Mouse (Mus musculus) cerebellum, adult 9-11 months (tissue): ENCODE measurements around the gene Nisch.
A peak's percentile ranks its signal among the peaks of the same experiment; 100 is the strongest.

ENCODE experiments used
- DNase-seq: peaks from one replicate; pipeline ENCODE4 v3.0.0; 2022

Nisch gene

DNA sequence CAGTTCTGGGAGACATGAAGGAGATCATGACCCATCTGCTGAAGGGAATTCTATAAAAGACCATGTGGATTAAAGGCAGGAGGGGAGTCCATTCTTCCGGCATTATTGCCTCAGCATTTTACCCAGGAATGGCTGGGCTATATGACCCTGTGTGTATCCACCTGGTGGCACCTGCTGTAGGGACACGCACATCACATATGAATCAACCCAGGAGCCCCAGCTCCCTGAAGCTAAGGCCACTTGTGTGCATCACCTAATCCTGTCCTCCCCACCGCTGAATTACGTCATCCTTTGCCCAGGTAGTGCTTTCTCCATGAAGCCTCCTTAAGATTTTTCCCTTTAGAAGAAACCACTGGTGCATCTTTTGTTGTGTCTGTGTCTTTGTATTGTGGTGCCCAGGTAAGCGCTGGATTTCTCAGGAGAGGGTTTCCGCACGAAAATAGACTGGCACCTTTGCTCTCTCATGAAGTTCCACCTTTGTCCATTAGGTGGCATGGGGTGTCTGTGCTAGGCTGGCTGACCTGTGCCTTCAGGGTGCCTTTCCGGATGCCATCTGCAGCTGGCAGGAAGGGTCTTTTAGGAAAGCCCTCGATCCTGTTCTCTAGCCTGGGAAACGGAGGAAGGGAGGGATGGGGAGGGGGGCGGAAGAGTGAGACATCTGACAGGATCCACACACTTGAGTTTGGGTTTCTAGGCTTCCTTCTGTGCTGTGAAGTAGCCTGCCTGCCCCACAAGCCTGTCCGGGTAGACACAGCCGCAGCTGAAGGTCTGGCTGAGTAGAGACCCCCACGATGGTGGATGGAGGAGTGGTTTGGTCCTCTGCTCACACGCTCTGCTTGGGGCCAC, 1.4 kb downstream of the Nisch start:
- DNase-seq, result peak; percentile 79

GRCm38 (mm10) chr14:31214684-31215083, 2.1 kb downstream of the Nisch start:
- DNase-seq, result no peak

DNA sequence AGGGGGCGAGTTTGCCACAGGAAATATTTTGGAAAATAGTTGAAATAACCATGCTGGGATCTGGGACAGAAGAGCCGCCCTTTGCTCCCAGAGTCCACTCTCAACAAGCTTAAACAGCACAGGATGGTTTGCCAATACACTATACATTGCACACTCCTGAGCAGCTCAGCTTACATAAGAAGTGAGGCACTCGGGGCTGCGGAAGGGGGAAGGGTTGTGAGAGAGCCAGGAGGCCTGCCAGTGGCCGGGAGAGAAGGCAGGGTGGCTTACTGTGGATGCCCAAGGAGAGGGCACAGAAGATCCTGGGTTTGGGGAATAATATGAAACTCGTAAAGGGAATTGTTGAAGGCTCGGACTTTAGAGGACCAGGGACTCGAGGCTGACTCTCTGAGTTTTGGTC, 2.9 kb downstream of the Nisch start:
- DNase-seq, result no peak

GRCm38 (mm10) chr14:31212499-31212898, 4.2 kb downstream of the Nisch start:
- DNase-seq, result no peak

GRCm38 (mm10) chr14:31211854-31212253, 4.9 kb downstream of the Nisch start:
- no peak for DNase-seq

- DNase-seq, result peak; percentile 40
Observed at GRCm38 (mm10) chr14:31209133-31209557, 7.6 kb downstream of the Nisch start.

DNA sequence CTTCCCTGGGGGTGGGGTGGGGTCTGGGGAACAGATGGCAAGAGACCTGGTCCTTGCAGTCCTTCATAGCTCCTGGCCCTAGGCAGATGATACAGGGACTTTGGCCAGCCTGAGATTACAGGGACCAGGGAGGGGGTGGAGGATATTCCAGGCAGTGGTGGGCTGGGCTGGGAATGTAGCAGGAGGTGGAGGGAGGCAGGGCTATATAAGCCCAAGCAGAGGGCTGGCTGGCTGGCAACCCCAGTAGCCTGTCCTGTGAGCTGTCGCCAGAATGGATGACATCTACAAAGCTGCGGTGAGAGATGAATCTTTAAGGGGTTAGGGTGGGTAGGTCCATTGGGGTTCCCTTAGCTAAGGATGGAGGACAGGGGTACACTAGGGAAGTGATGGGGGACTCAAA, 8.7 kb downstream of the Nisch start, which contains the start of gene Tnnc1:
TSS of gene Tnnc1 (plus strand) at position 229 of the 400 bp plus-strand sequence.
- DNase-seq, result peak; percentile 55

DNA sequence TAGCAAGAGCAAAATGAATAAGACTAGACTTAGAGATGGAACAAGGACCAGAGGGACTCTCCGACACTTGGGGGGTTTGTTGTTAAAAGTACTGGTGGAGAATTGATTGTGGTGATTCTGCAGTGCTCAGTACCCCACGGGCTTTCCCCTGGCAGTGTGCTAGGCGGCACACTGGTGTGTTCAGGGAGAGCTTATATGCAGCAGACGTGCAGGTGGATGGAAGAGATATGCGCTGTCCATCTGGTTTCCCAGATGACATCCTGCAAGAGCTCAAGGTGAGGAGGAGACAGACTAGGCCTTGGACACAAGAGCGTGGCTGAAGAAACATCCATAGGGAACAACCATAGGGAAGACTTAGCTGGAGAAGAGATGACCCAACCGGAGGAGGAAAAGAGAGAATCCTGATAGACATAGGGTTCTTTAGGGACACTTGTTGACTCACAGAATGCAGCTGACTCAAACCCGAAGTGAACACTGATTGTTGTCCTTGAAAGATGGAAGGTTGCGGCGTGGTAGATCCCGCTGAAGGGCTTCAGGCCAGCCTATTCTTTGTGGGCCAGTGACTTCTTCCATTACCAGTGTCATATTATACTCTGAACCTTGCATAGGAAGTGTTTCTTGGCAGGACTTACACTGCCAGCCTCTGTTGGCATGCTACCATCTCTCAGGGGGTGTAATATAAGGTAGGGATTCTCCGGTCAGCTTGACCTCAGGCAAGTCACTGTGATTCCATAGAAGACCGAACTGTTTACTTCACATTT, 9.5 kb downstream of the Nisch start:
- DNase-seq, result peak; percentile 66

GRCm38 (mm10) chr14:31206472-31206981, 10.2 kb downstream of the Nisch start:
- DNase-seq, result peak; percentile 96

DNA sequence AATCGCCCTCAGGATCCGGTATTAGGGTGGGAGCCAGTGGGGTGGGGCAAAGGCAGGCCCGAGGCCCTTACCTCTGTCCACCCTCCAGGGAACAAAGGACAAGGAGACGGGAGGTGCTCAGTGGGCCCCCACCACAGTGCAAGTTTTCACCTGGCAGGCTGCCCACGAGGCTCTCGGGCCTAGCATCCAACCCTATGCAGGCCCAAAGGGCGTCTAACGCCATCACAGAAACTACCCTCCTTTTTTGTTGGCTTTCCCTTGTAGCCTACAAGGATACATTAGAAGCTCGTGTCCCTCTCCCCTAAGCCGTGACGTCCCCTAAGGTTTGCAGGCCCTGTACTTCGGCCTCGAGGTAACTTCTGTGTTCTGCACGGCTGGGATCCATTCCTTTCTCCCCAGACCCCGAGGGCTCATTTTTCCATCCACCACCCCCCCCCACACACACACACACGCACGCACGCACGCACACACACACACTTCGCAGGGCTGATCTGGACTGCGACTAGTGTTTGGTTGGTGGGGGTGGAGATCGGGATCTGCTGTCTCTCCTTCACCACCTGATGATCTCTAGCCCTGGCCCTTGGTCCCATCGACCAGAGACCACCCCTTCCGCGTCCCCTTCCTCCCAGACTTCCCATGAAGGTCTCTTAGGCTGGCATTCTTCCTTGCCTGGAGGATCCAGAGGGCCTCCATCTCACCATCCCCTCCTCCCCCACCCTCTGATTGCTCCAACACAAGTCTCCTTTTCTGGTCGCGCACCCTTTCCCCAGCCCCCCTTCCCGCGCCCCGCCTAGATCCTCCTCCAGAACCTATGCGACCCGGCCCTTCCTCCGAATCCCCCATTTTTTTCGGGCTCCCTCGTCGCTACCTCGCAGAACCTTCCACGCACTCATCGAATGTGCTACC, 10.9 kb downstream of the Nisch start:
- DNase-seq, result peak; percentile 79

GRCm38 (mm10) chr14:31205244-31205561, 11.5 kb downstream of the Nisch start:
- DNase-seq, result no peak

- no peak for DNase-seq
Observed at GRCm38 (mm10) chr14:31204844-31205243, 11.9 kb downstream of the Nisch start.

- no peak for DNase-seq
Observed at GRCm38 (mm10) chr14:31200038-31200437, 16.7 kb downstream of the Nisch start.

DNA sequence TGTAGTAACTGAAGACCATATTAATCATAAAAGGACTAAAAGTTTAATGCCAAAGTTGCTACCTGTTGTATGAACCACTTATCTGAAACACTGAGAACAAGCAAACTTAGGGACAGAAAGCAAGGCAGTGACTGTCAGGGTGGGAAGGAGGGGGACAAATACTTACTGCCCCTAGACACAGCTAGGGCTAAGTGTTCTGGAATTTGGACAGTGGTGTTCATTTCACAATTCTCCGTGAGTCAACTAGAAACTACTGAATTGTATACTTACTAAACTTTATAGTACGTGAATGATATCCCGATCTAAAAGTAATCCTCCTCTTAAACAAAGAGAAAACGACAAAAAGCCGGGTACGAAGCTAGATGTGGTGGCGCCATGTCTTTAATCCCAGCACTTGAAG, 17.1 kb downstream of the Nisch start:
- no peak for DNase-seq

GRCm38 (mm10) chr14:31197547-31198516, 18.9 kb downstream of the Nisch start:
- DNase-seq, result peak; percentile 36

DNA sequence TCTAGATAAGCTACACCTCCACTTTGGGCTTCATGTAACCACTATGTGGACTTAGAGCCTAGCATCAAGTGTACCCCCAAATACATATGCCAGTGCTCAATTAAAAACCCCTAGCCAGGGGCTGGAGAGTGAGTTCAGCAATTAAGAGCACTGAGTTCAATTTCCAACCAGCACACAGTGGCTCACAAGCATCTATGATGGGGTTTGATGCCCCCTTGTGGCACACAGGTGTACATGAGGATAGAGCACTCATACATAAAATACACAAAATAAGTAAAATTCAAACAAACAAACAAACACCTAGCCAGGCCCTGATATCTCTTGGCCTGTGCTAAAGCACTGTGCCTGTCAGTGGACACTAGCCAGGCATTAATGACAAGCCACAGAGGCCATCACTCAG, 20.8 kb downstream of the Nisch start:
- DNase-seq, result no peak

GRCm38 (mm10) chr14:31195521-31195920, 21.2 kb downstream of the Nisch start:
- no peak for DNase-seq

DNA sequence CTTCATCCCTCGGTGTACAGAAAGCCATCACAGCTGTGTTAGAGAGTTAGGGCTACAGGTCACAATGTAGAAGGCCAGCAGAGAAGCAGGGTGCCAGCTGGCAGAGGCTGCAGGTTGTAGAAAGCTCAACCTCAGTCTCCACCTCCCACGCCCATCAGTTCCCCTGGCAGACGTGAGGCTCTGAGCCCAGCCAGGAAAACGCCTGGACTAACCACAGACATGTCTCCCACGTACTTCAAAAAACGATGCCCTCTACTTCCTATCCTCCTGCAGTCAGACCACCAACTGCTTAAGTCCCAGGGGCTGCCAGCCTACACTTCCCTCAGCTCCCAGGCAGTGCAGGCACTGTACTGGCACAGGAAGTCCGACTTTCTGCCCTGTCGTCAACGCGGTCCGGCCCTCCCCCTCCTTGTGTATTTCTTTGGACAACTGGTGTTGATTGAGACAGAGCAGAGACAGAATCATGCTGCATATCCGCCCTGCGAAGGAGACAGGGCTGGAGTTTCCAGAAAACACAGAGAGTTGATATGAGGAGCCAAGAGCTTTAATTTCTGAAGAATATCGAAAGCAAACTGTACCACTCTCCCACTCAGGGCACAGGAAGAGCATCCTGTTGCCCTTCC, 21.7 kb downstream of the Nisch start:
- DNase-seq, result peak; percentile 78

GRCm38 (mm10) chr14:31194441-31194840, 22.3 kb downstream of the Nisch start:
- no peak for DNase-seq

DNA sequence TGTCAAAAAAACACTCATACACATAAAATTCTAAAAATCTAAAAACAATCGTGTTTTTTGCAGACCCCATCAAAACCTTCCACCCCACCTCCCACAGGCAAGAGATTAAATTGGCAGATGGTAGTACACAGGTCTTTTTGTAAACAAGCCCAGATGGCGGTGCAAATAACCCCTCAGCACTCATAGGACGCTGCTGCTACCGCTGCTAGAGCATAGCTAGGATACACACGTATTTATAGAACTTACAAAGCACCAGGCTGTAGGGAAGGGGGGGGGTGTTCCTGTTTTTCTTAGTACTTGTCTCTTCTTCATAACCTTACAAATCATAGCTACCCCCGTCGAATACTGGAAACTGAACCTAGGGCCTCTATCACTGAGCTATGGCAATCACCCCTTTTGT, 23.0 kb downstream of the Nisch start:
- DNase-seq, result peak; percentile 46

- DNase-seq, result peak; percentile 57
Observed at GRCm38 (mm10) chr14:31191936-31192335, 24.8 kb downstream of the Nisch start.
